Mouse (Mus musculus) heart, postnatal 0 days (tissue): ENCODE results near the gene Rere.

Experiments used
- CTCF ChIP-seq: IDR thresholded peaks from 2 replicates; pipeline ENCODE4 v1.5.1; 2016; ENCODE audit warnings: antibody characterized with exemption, control low read depth, low read depth
- EP300 ChIP-seq: IDR thresholded peaks from 2 replicates; pipeline ENCODE4 v1.6.1; 2016; ENCODE audit warnings: antibody characterized with exemption, low read depth

DNA sequence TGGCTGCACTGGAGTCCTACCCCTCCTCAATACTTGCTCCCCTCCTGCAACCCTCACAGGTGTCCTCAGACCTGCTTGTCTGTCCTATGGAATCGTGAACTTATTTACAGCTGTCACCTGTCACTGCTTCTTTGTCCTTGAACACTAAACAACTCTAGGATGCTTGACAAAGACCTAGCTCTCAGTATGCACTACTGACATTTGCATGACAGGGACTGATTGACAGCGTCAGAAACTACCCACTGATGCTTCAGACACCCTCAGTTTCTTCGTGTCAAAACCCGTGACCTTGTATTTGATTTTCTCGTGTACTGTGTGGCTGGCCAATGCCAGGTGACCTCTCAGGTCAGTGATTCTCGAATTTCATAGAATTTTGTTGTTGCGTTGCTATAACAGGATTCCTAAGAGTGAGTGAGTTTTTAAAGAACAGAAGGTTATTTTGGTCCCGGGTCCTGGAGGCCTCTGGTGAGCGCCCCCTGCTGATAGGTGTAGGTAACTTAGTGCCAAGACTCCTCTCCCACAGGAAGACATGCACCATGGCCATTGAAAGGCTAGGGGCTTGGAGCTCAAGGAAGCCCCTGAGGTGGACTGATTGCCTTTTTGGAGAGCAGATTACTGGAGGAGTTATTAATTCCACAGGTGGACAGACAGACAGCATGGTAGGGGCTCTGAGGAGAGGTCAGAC is 378.6 kb downstream of the Rere start:
- TF ChIP-seq CTCF: no peak; the same call in 1 of the 2 replicates
- no peak for TF ChIP-seq EP300
